Mouse (Mus musculus): ENCODE results near the gene Gipr.

DNA sequence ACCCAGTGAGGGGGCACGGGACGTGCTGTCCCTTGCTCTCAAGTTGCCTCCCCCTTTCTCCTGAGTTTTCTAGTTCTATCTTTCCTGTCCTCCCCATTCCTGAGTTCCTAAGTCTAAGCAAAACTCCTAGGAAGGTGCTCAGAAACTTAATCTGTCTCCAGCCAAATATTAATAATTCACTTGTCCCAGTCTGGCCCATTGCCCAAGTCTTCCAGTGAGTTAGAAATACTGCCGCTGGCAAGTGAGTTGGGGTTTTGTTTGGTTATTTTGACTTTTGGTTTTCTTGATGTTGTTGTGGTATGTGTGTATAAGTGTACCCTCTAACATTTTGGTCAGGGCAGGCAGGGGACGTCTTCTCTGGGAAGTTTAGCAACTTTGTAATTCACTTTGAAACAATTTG lies 44.2 kb downstream of the Gipr start:
- no peak for TF ChIP-seq CTCF (IDR thresholded peaks at IDR 0.05; ENCODE audit: extremely low read depth, insufficient read depth, insufficient read length, insufficient replicate concordance)
- no peak for TF ChIP-seq POLR2A (IDR thresholded peaks at IDR 0.05; ENCODE audit: low read depth, low read length)

All from spleen, adult 2 months (tissue).